Mouse (Mus musculus): ENCODE results near the gene Ints7. TPM values are rescaled to one million over a fixed set of nuclear protein-coding genes. Genes with fewer than 3 reads are reported as not detected.
A peak's percentile ranks its signal among the peaks of the same experiment; 100 is the strongest.

The Ints7 gene
- polyA plus RNA-seq, 1 experiment from 2014 or later: 25.7 TPM

- POLR2A ChIA-PET: no interaction called here
- DNase-seq (ENCODE audit: low read depth, low spot score) (no peak), ATAC-seq (no peak)
- H3K27me3 ChIP-seq: no peaks in the 10 kb centered on the region
- CTCF ChIA-PET: interaction anchor here (0.8 to 1.8 kb wide), 3 partner anchors 10 to 23 kb away, joined by 3 to 5 read pairs (median 3); no protein-coding TSS in a partner anchor
- in situ Hi-C loops (cut with MboI; ENCODE audit: low pct_unique_long_range_greater_than_20kb): no loop called here
- TF ChIP-seq CTCF (IDR thresholded peaks at IDR 0.05): no peak
Observed at GRCm38 (mm10) chr1:191625026-191625425, 49.6 kb downstream of the Ints7 start.

GRCm38 (mm10) chr1:191625620-191626019, 50.2 kb downstream of the Ints7 start:
- ChIA-PET CTCF (interaction anchor here (1.3 to 1.8 kb wide), 2 partner anchors 11 to 14 kb away, joined by 3 to 5 read pairs; no protein-coding TSS in a partner anchor), POLR2A (no interaction called here)
- DNase-seq (ENCODE audit: low read depth, low spot score): no peak
- no peak for ATAC-seq
- no peak for TF ChIP-seq CTCF (IDR thresholded peaks at IDR 0.05)
- in situ Hi-C loops (cut with MboI; ENCODE audit: low pct_unique_long_range_greater_than_20kb): no loop called here
- no peaks in the 10 kb centered on the region for H3K27me3 ChIP-seq

- ChIA-PET POLR2A (interaction anchor here (1.1 to 1.3 kb wide), 2 partner anchors 10 to 34 kb away, joined by 3 read pairs; no protein-coding TSS in a partner anchor), CTCF (interaction anchor here (0.8 to 1.8 kb wide), 7 partner anchors 10 to 190 kb away, joined by 3 to 7 read pairs (median 4); partner anchors contain the start of genes Dtl and Ints7)
- ATAC-seq: peak; percentile 77
- TF ChIP-seq CTCF (IDR thresholded peaks at IDR 0.05): no peak
- in situ Hi-C loops (cut with MboI; ENCODE audit: low pct_unique_long_range_greater_than_20kb): no loop called here
- no peaks in the 10 kb centered on the region for H3K27me3 ChIP-seq
- DNase-seq (ENCODE audit: low read depth, low spot score): peak; percentile 24
Observed at GRCm38 (mm10) chr1:191628457-191629169, 53.2 kb downstream of the Ints7 start.

GRCm38 (mm10) chr1:191629170-191629636, 53.8 kb downstream of the Ints7 start:
- H3K27me3 ChIP-seq: no peaks in the 10 kb centered on the region
- ChIA-PET POLR2A (interaction anchor here (0.6 to 1.3 kb wide), 3 partner anchors 10 to 33 kb away, joined by 3 read pairs; no protein-coding TSS in a partner anchor), CTCF (interaction anchor here (0.8 to 1.8 kb wide), 6 partner anchors 10 to 189 kb away, joined by 3 to 7 read pairs (median 5); partner anchors contain the start of genes Dtl and Ints7)
- in situ Hi-C loops (cut with MboI; ENCODE audit: low pct_unique_long_range_greater_than_20kb): no loop called here
- ATAC-seq (no peak), DNase-seq (ENCODE audit: low read depth, low spot score) (no peak)
- no peak for TF ChIP-seq CTCF (IDR thresholded peaks at IDR 0.05)

- POLR2A ChIA-PET: interaction anchor here (1.1 kb wide), 1 partner anchor 1808 kb away, joined by 4 read pairs; no protein-coding TSS in a partner anchor
Observed at GRCm38 (mm10) chr1:191632511-191633095, 57.2 kb downstream of the Ints7 start.

GRCm38 (mm10) chr1:191634116-191634515, 58.7 kb downstream of the Ints7 start:
- CTCF ChIA-PET: interaction anchor here (1.3 kb wide), 1 partner anchor 29 kb away, joined by 3 read pairs; no protein-coding TSS in a partner anchor
- no peak for ATAC-seq
- H3K27me3 ChIP-seq: no peaks in the 10 kb centered on the region
- in situ Hi-C loops (cut with MboI; ENCODE audit: low pct_unique_long_range_greater_than_20kb): no loop called here
- no peak for TF ChIP-seq CTCF (IDR thresholded peaks at IDR 0.05)
- no peak for DNase-seq (ENCODE audit: low read depth, low spot score)
- POLR2A ChIA-PET: no interaction called here

More at GRCm38 (mm10) chr1:191632511-191633095, 57.2 kb downstream of the Ints7 start:
- in situ Hi-C loops (cut with MboI; ENCODE audit: low pct_unique_long_range_greater_than_20kb): no loop called here
- no peaks in the 10 kb centered on the region for H3K27me3 ChIP-seq
- TF ChIP-seq CTCF (IDR thresholded peaks at IDR 0.05): no peak
- peak; percentile 58 for ATAC-seq
- peak; percentile 56 for DNase-seq (ENCODE audit: low read depth, low spot score)
- CTCF ChIA-PET: interaction anchor here (1.0 kb wide), 1 partner anchor 11 kb away, joined by 4 read pairs; no protein-coding TSS in a partner anchor

GRCm38 (mm10) chr1:191638404-191638803, 63.0 kb downstream of the Ints7 start:
- DNase-seq (ENCODE audit: low read depth, low spot score): no peak
- TF ChIP-seq CTCF (IDR thresholded peaks at IDR 0.05): no peak
- ATAC-seq: no peak
- ChIA-PET POLR2A (interaction anchor here (0.9 kb wide), 1 partner anchor 10 kb away, joined by 3 read pairs; no protein-coding TSS in a partner anchor), CTCF (interaction anchor here (0.8 to 2.3 kb wide), 4 partner anchors 9 to 23 kb away, joined by 3 to 7 read pairs (median 4); no protein-coding TSS in a partner anchor)
- in situ Hi-C loops (cut with MboI; ENCODE audit: low pct_unique_long_range_greater_than_20kb): no loop called here
- H3K27me3 ChIP-seq: no peaks in the 10 kb centered on the region

GRCm38 (mm10) chr1:191639200-191639807, 63.9 kb downstream of the Ints7 start:
- DNase-seq (ENCODE audit: low read depth, low spot score) (no peak), ATAC-seq (no peak)
- ChIA-PET POLR2A (interaction anchor here (0.9 kb wide), 1 partner anchor 11 kb away, joined by 3 read pairs; no protein-coding TSS in a partner anchor), CTCF (interaction anchor here (1.3 to 2.3 kb wide), 3 partner anchors 10 to 22 kb away, joined by 3 to 7 read pairs (median 4); no protein-coding TSS in a partner anchor)
- in situ Hi-C loops (cut with MboI; ENCODE audit: low pct_unique_long_range_greater_than_20kb): no loop called here
- TF ChIP-seq CTCF (IDR thresholded peaks at IDR 0.05): no peak
- H3K27me3 ChIP-seq: no peaks in the 10 kb centered on the region

GRCm38 (mm10) chr1:191640146-191640545, 64.7 kb downstream of the Ints7 start:
- no peaks in the 10 kb centered on the region for H3K27me3 ChIP-seq
- in situ Hi-C loops (cut with MboI; ENCODE audit: low pct_unique_long_range_greater_than_20kb): no loop called here
- POLR2A ChIA-PET: no interaction called here
- CTCF ChIA-PET: interaction anchor here (1.4 to 2.3 kb wide), 3 partner anchors 11 to 21 kb away, joined by 3 to 7 read pairs (median 4); no protein-coding TSS in a partner anchor
- no peak for DNase-seq (ENCODE audit: low read depth, low spot score)
- ATAC-seq: no peak
- no peak for TF ChIP-seq CTCF (IDR thresholded peaks at IDR 0.05)

GRCm38 (mm10) chr1:191640848-191641247, 65.4 kb downstream of the Ints7 start:
- CTCF ChIA-PET: interaction anchor here (1.4 kb wide), 1 partner anchor 19 kb away, joined by 3 read pairs; no protein-coding TSS in a partner anchor
- ATAC-seq: no peak
- no peak for TF ChIP-seq CTCF (IDR thresholded peaks at IDR 0.05)
- DNase-seq (ENCODE audit: low read depth, low spot score): no peak
- in situ Hi-C loops (cut with MboI; ENCODE audit: low pct_unique_long_range_greater_than_20kb): no loop called here
- H3K27me3 ChIP-seq: no peaks in the 10 kb centered on the region
- POLR2A ChIA-PET: no interaction called here

Measured in Patski (cell line).